Mouse (Mus musculus): Measurements from ENCODE around the gene Selenon.

DNA sequence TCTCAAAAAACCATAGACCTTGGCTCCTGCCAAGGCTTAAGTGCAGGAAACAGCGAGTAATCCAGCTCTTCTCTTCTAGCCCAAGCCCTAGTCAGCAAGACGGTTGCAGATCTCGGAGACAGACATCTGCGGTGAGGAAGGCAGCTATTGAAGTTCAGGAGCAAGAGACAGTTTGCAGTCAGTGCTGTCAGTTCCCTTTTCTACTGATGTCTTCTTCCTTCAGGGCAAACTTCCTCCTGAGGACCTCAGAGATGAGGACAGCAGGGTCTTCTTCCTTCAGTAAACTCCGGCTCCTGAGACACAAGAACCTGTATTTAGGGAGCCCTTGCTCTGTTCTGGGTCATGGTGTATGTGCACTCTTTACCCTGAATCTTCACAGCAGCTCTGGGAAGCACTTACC, 25.7 kb downstream of the Selenon start:
- TF ChIP-seq CTCF (IDR thresholded peaks at IDR 0.05; ENCODE audit: low read depth, low read length) (no peak), POLR2A (IDR thresholded peaks at IDR 0.05; ENCODE audit: borderline replicate concordance, low read depth, low read length) (no peak)
